Mouse (Mus musculus): ENCODE data around the gene Csrp3. TPM values are rescaled to one million over a fixed set of nuclear protein-coding genes. Genes with fewer than 3 reads are reported as not detected.

Csrp3 gene
- polyA plus RNA-seq, 1 experiment from 2014 or later, result 1.6 TPM

DNA sequence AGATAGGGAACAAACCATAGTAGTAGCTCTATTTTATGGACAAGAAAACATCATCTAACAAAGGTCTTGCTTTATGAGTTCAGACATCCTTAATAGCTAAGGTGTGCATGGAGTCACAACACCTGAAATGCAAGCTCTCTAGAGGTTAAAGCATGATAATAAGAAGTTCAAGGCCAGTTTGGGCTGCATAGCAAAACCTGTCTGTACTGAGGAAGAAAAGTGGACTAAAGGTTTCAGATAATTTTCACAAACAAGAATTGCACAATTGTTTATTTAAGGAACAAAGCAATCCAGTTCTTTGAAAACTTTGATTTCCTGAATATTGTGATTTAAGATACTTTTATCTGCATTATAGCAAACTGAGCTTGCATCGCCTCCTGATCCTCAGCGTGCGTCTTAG lies 24.2 kb downstream of the Csrp3 start:
- Histone ChIP-seq H3K36me3 (peaks cover 29% of the 10 kb centered on the region; the same call in 1 of the 2 replicates), H3K9me3 (no peaks in the 10 kb centered on the region), H3K9ac (no peak overlapping the region), H3K27ac (no peak overlapping the region), H3K4me3 (replicated peaks) (no peak overlapping the region), H3K4me2 (no peak overlapping the region), H3K4me1 (no peaks in the 10 kb centered on the region), H3K27me3 (replicated peaks) (no peaks in the 10 kb centered on the region)
- 86% methylated on average over 3 of the region's 3 CpGs for WGBS
- no peak for ATAC-seq (ENCODE audit: insufficient read depth, low FRiP score, low read depth)

DNA sequence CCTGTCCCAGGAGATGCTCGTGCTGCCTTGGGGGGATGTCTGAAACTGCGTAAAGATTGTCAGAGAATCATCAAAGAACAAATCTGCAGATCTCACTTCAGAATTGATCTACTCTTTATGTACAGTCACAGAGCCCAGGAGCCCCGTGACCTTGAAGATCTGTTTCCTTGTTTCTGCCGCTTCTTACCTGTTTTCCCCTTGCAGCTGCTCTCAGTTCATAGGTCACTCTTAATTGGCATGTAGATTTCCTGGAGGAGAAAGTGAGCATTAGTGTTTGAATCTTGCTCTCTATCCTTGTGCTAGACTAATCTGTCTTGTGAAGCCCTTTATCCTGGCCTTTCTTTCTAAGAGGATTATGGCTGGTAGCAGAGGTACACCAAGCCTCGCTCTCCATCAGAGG lies 26.2 kb downstream of the Csrp3 start:
- Histone ChIP-seq H3K4me2 (no peak overlapping the region), H3K4me3 (replicated peaks) (no peak overlapping the region), H3K9ac (no peak overlapping the region), H3K27me3 (replicated peaks) (no peaks in the 10 kb centered on the region), H3K9me3 (no peaks in the 10 kb centered on the region), H3K27ac (no peak overlapping the region), H3K36me3 (peaks cover 21% of the 10 kb centered on the region; the same call in 1 of the 2 replicates), H3K4me1 (no peaks in the 10 kb centered on the region)
- 87% methylated on average over 5 of the region's 5 CpGs for WGBS
- no peak for ATAC-seq (ENCODE audit: insufficient read depth, low FRiP score, low read depth)

DNA sequence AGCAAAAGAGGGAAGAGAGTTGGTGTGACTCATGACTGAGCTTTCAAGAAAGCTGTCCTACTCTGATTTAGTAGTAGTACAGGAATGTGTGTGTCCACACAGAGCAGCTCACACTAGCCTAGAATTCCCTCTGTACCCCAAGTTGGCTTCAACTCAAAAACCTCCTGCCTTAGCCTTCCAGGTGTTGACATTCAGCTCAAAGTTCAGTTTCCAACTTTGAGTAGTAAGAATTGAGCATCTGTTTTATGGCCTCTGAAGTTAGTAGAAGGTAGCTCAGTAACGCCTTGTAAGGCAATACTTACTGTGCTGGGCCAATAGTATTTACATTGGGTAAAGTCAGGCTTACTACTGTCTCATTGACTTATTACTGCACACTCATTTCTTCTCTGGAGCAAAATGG lies 34.2 kb downstream of the Csrp3 start:
- H3K4me2 ChIP-seq, result no peak overlapping the region
- WGBS, result 66% methylated on average over 1 of the region's 1 CpGs
- H3K4me3 ChIP-seq (replicated peaks), result no peak overlapping the region
- H3K9ac ChIP-seq, result no peak overlapping the region
- no peaks in the 10 kb centered on the region for H3K36me3 ChIP-seq
- peaks cover 4% of the 10 kb centered on the region; the same call in 1 of the 2 replicates for H3K4me1 ChIP-seq
- ATAC-seq (ENCODE audit: insufficient read depth, low FRiP score, low read depth), result peak; percentile 47; the same call in 1 of the 2 replicates
- no peaks in the 10 kb centered on the region for H3K9me3 ChIP-seq
- H3K27ac ChIP-seq, result no peak overlapping the region
- H3K27me3 ChIP-seq (replicated peaks), result no peaks in the 10 kb centered on the region

DNA sequence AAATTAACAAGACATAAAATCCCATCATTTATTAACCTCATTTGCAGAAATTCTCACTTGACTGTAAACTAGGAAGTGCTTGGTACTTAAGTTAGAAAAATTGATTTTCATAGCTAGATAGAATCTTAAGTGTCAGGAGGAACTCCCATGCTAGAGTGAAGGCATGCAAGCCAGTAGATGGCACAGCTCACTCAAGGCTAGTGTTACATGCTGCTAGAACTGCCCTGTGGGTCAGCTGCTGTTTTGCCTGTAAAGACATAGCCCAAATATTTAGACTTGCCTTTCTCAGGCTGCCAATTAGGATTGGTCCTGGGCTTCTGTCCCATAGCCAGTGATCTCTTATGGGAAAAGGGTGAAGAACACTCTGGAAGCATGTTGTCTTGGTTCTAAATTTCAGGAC lies 35.5 kb downstream of the Csrp3 start:
- H3K27ac ChIP-seq, result no peak overlapping the region
- no peaks in the 10 kb centered on the region for H3K9me3 ChIP-seq
- no peak overlapping the region for H3K4me2 ChIP-seq
- 0 out of 2 replicates have a peak, but pooled peaks cover 5% of the 10 kb centered on the region for H3K36me3 ChIP-seq
- no peak for ATAC-seq (ENCODE audit: insufficient read depth, low FRiP score, low read depth)
- H3K9ac ChIP-seq, result no peak overlapping the region
- H3K27me3 ChIP-seq (replicated peaks), result no peaks in the 10 kb centered on the region
- peaks cover 4% of the 10 kb centered on the region; the same call in 1 of the 2 replicates for H3K4me1 ChIP-seq
- H3K4me3 ChIP-seq (replicated peaks), result no peak overlapping the region

DNA sequence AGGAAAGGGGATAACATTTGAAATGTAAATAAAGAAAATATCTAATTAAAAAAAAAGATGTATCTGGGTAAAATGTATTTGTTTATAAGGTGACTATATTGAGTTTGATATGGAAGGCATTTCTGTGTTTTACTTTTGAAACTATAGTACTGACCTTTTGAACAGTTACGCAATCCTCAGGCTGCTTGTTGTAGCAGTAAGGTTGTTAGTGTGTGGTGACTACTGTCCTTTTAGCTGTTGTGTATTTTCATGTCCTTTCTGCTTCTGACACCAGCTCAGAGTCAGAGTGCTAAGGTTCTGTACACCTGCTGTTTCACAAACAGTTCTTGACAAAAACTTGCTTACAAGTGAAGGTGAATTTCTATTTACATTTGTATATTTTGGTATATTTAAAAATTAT lies 37.2 kb downstream of the Csrp3 start:
- Histone ChIP-seq H3K4me1 (peaks cover 4% of the 10 kb centered on the region; the same call in 1 of the 2 replicates), H3K9ac (no peak overlapping the region), H3K9me3 (no peaks in the 10 kb centered on the region), H3K27ac (no peak overlapping the region), H3K4me2 (no peak overlapping the region), H3K27me3 (replicated peaks) (no peaks in the 10 kb centered on the region), H3K4me3 (replicated peaks) (no peak overlapping the region), H3K36me3 (0 out of 2 replicates have a peak, but pooled peaks cover 6% of the 10 kb centered on the region)
- no peak for ATAC-seq (ENCODE audit: insufficient read depth, low FRiP score, low read depth)
- WGBS, result 97% methylated on average over 1 of the region's 1 CpGs

DNA sequence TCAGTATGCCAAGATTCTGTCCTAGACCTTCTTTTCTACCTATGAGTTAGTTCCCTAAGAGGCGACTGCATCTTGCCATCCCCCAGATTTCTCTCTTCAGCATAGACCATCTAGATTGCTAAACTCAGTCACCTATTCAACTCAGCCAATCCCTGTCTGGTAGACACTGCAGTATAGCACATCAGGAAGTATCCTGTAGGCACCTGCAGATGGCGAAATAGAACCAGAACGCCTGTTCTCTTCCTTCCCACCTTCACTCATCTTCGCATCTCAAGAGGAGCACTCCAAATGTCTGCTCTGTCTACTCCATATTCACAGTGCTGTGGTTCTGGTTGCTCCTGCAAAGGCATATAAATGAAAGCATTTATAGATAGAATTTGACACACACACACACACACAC lies 41.2 kb downstream of the Csrp3 start:
- no peak overlapping the region for H3K4me3 ChIP-seq (replicated peaks)
- H3K27me3 ChIP-seq (replicated peaks), result no peaks in the 10 kb centered on the region
- H3K36me3 ChIP-seq, result peaks cover 14% of the 10 kb centered on the region; the same call in 1 of the 2 replicates
- H3K9ac ChIP-seq, result no peak overlapping the region
- no peak for ATAC-seq (ENCODE audit: insufficient read depth, low FRiP score, low read depth)
- H3K27ac ChIP-seq, result no peak overlapping the region
- 84% methylated on average over 4 of the region's 4 CpGs for WGBS
- no peak overlapping the region for H3K4me2 ChIP-seq
- no peaks in the 10 kb centered on the region for H3K4me1 ChIP-seq
- no peaks in the 10 kb centered on the region for H3K9me3 ChIP-seq

DNA sequence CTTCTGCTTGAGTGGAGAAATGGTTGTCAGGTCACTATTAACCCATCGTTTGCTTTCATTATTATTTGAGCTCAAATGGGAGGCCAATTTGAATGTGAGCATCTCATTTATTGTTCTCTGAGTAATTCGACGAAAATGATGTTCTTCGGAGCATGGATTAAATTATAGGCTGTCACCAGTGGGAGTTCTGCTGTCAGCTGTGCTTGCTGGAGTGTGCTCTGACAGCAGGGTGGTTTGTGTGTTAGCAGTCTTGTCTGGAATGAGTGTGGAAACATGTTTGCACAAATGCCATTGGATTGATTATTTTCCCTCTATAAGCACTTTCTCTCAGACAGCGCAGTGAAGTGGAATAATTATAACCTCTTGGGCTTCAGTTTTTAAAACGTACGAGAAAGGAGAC lies 44.5 kb downstream of the Csrp3 start:
- WGBS, result 88% methylated on average over 7 of the region's 7 CpGs
- Histone ChIP-seq H3K4me3 (replicated peaks) (no peak overlapping the region), H3K9ac (no peak overlapping the region), H3K4me2 (no peak overlapping the region), H3K36me3 (peaks cover 14% of the 10 kb centered on the region; the same call in 1 of the 2 replicates), H3K4me1 (no peaks in the 10 kb centered on the region), H3K27ac (no peak overlapping the region), H3K9me3 (no peaks in the 10 kb centered on the region), H3K27me3 (replicated peaks) (no peaks in the 10 kb centered on the region)
- no peak for ATAC-seq (ENCODE audit: insufficient read depth, low FRiP score, low read depth)

DNA sequence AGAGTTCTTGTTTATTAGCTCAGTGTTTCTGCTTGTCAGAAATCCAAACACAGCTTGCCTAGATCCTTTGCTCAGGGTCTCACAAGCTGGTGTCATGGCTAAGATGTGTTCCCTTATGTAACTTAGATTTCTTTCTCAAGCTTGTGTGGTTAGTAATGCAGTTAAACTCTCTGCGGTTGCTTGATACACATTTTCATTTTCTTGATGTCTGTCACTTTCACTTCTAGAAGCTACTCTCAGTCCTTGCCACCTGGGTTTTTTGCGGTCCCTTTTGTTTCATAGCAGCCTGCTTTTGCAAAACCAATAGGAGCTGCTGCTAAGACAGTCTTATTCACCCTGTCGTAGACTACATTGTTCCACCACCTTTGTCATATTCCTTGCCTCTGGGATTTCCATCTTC lies 52.7 kb downstream of the Csrp3 start:
- Histone ChIP-seq H3K27me3 (replicated peaks) (no peaks in the 10 kb centered on the region), H3K9ac (no peak overlapping the region), H3K27ac (no peak overlapping the region), H3K4me3 (replicated peaks) (no peak overlapping the region), H3K4me1 (0 out of 2 replicates have a peak, but pooled peaks cover 9% of the 10 kb centered on the region), H3K36me3 (no peaks in the 10 kb centered on the region), H3K4me2 (no peak overlapping the region), H3K9me3 (no peaks in the 10 kb centered on the region)
- 76% methylated on average over 3 of the region's 3 CpGs for WGBS
- ATAC-seq (ENCODE audit: insufficient read depth, low FRiP score, low read depth), result no peak

DNA sequence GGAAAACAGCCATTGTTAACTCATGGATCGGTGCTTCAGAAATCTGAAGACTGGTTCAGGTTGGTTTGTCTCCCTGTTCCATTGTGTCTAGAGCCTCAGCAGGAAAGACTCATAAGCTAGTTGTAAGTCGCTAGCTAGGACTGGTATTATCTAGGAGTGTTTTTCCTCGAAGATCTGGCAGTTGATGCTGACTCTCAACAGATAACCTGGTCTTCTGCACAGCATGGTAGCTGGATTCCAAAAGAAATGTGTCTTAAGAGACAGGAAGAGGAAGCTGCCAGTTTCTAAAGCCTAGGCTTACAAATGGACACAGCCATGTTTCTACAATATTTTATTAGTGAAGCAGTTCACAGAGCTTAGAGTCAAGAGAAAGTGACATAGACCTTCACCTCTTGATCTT lies 56.4 kb downstream of the Csrp3 start:
- Histone ChIP-seq H3K27ac (no peak overlapping the region), H3K36me3 (no peaks in the 10 kb centered on the region), H3K4me2 (no peak overlapping the region), H3K27me3 (replicated peaks) (no peaks in the 10 kb centered on the region), H3K4me1 (peaks cover 17% of the 10 kb centered on the region; the same call in 1 of the 2 replicates), H3K9me3 (no peaks in the 10 kb centered on the region), H3K9ac (no peak overlapping the region), H3K4me3 (replicated peaks) (no peak overlapping the region)
- WGBS, result 79% methylated on average over 3 of the region's 3 CpGs
- ATAC-seq (ENCODE audit: insufficient read depth, low FRiP score, low read depth), result no peak

DNA sequence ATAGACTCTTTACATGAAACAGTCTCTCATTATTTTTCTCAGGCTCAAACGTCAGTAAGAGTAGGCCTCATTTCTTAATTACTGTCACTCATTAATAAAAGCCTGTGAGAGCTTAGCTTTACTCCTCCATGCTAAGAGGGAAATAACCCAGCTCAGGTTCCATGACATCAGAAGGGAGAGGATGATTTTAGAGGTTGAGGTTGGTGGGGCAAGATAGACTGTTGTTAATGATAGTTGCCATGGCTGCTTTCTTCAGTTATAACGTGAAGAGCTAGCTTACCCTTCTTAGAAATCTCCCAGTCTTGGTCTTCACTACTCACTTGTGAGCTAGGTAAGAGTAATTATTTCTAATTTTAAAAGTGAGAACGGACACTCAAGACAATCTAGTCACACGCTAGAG lies 57.7 kb downstream of the Csrp3 start:
- WGBS, result 72% methylated on average over 4 of the region's 4 CpGs
- H3K4me3 ChIP-seq (replicated peaks), result no peak overlapping the region
- peak overlapping the region; percentile 74; the same call in 1 of the 2 replicates for H3K4me2 ChIP-seq
- H3K9ac ChIP-seq, result no peak overlapping the region
- no peak for ATAC-seq (ENCODE audit: insufficient read depth, low FRiP score, low read depth)
- H3K4me1 ChIP-seq, result peaks cover 15% of the 10 kb centered on the region; the same call in 1 of the 2 replicates
- H3K9me3 ChIP-seq, result no peaks in the 10 kb centered on the region
- H3K36me3 ChIP-seq, result no peaks in the 10 kb centered on the region
- H3K27ac ChIP-seq, result no peak overlapping the region
- no peaks in the 10 kb centered on the region for H3K27me3 ChIP-seq (replicated peaks)

DNA sequence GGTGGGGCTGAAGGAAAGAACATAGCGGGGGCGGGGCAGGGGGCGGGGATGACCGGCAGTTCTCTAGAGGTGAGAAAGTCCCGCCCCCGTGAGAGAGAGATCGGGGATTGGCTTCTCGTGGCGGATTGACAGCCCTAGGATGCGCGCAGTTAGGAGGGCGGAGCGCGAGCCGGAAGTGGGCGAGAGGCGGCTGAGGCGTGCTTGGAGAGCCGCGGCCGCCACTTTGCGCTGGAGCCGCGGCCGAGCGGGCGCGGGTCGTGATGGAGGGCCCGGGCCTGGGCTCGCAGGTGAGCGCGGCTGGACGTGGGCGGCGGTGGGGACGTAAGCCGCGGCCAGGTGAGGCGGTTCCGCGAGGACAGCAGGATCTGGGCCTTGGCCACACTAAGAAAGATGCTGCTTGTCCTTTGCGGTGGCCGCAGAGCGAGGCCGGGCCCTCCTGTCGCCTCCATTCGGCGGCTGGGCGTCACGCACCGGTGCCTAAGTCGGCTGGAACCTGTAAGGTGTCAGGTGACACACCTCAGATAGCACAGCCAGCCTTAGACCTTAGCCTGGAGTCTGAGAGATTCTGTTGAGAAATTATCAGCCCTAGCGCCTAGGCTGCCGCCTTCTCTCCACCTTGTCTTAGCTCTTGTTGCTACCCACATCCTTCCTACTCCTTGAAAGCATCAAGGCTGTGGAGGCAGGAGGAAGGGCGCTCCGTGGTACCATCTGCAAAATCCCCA lies 58.8 kb downstream of the Csrp3 start, which contains the start of gene Zdhhc13:
Zdhhc13 (plus strand) TSS at position 153 of the 722 bp plus-strand sequence.
- H3K27me3 ChIP-seq (replicated peaks), result no peaks in the 10 kb centered on the region
- whole genome bisulfite sequencing, result under 1% methylated on average over 57 of the region's 57 CpGs

DNA sequence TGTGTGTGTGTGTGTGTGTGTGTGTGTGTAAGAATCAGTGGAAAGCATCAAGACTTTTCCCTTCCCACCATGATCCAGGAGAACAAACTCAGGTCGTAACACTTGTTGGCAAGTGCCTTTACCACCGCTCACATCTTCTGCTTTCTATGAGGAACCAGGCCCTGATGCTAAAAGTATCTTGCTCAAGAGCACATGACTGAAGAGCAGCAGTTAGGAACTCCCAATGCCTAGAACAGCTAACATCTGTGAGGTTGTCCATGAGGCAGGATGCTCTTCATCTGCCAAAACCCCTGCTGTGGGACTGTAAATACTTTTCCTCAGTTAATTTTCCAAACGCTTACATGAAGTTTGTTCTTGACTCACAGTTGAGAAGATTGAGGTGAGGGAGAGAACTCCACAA lies 59.5 kb downstream of the Csrp3 start:
- Histone ChIP-seq H3K9ac (no peak overlapping the region), H3K4me1 (peaks cover 13% of the 10 kb centered on the region; the same call in 1 of the 2 replicates), H3K27ac (peak overlapping the region; percentile 35; the same call in 1 of the 2 replicates), H3K27me3 (replicated peaks) (no peaks in the 10 kb centered on the region), H3K9me3 (no peaks in the 10 kb centered on the region), H3K4me3 (replicated peaks) (peak overlapping the region; percentile 90), H3K36me3 (no peaks in the 10 kb centered on the region), H3K4me2 (peak overlapping the region; percentile 74)
- WGBS, result 66% methylated on average over 3 of the region's 3 CpGs
- ATAC-seq (ENCODE audit: insufficient read depth, low FRiP score, low read depth), result peak; percentile 6; the same call in 1 of the 2 replicates

More for the DNA sequence above, 58.8 kb downstream of the Csrp3 start, which contains the start of gene Zdhhc13:
- Histone ChIP-seq H3K4me1 (peaks cover 13% of the 10 kb centered on the region; the same call in 1 of the 2 replicates), H3K9ac (peak within 1 kb of the TSS; percentile 68), H3K36me3 (no peaks in the 10 kb centered on the region), H3K4me3 (replicated peaks) (peak within 1 kb of the TSS; percentile 90), H3K4me2 (peak within 1 kb of the TSS; percentile 74), H3K9me3 (no peaks in the 10 kb centered on the region), H3K27ac (peak within 1 kb of the TSS; percentile 91)
- ATAC-seq (ENCODE audit: insufficient read depth, low FRiP score, low read depth), result peak; percentile 100

All from stomach, embryonic 15.5 days (tissue).